20 mouse cellular contexts compared by ENCODE assay signal in genomic region chr19:41523798-41524563, GRCm38 (mm10). TPM values are rescaled to one million over a fixed set of nuclear protein-coding genes. Genes with fewer than 3 reads are reported as not detected.
DNase-seq lines count a peak whose midpoint lies in the region; ATAC-seq and TF ChIP-seq lines count a peak whose summit lies in the region.
"Had no signal": no experiment of that assay in that cellular context is flagged by ENCODE, and none has a peak within 500 bp of the region (broad histone marks: within the 10 kb centered on the region; RNA-seq: fewer than 3 reads in every experiment).

No protein-coding gene starts in this region.

- TF ChIP-seq EP300 in MEL (IDR thresholded peaks at IDR 0.05; ENCODE audit: low read depth in 1 of 2, low read length in 2 of 2) = peak in 1 of 2 experiments; percentile 34; a peak in 1 of 4 replicates

- no peaks in the 10 kb centered on the region for H3K9me3 ChIP-seq in kidney, postnatal 0 days (replicated peaks; ENCODE audit: low read length)
- no peaks in the 10 kb centered on the region for H3K9me3 ChIP-seq in MEL (replicated peaks; ENCODE audit: insufficient read depth, low read length)
- H3K9me3 ChIP-seq in liver, embryonic 15.5 days (replicated peaks) = no peaks in the 10 kb centered on the region
- no peaks in the 10 kb centered on the region for H3K9me3 ChIP-seq in forebrain, embryonic 15.5 days
- H3K9me3 ChIP-seq: G1E; hindbrain, embryonic 15.5 days; midbrain, embryonic 12.5 days had no signal

- H3K4me2 ChIP-seq in kidney, postnatal 0 days (ENCODE audit: low read length) = no peak overlapping the region
- H3K4me2 ChIP-seq in liver, embryonic 15.5 days = no peak overlapping the region
- no peak overlapping the region for H3K4me2 ChIP-seq in forebrain, embryonic 15.5 days (replicated peaks)
- H3K4me2 ChIP-seq: hindbrain, embryonic 15.5 days; midbrain, embryonic 12.5 days had no signal

- no peaks in the 10 kb centered on the region for H3K36me3 ChIP-seq in kidney, postnatal 0 days (ENCODE audit: insufficient read depth, low read length)
- H3K36me3 ChIP-seq in MEL (ENCODE audit: control insufficient read depth in 1 of 2, insufficient read depth in 2 of 2, low read length in 2 of 2) = peaks cover 0 to 37% of the 10 kb centered on the region in 2 experiments
- H3K36me3 ChIP-seq in liver, embryonic 15.5 days (replicated peaks) = no peaks in the 10 kb centered on the region
- H3K36me3 ChIP-seq in forebrain, embryonic 15.5 days = no peaks in the 10 kb centered on the region
- H3K36me3 ChIP-seq: hindbrain, embryonic 15.5 days; midbrain, embryonic 12.5 days had no signal

- TF ChIP-seq POLR2A in MEL (IDR thresholded peaks at IDR 0.05; ENCODE audit: control insufficient read depth in 1 of 2, insufficient read depth in 1 of 2, low read depth in 1 of 2, low read length in 2 of 2, poor library complexity in 1 of 2) = no peak

- H3K27me3 ChIP-seq in kidney, postnatal 0 days (ENCODE audit: insufficient read depth, low read length) = no peaks in the 10 kb centered on the region
- H3K27me3 ChIP-seq in MEL (ENCODE audit: control insufficient read depth in 1 of 2, insufficient read depth in 2 of 2, low read length in 2 of 2) = no peaks in the 10 kb centered on the region
- H3K27me3 ChIP-seq in liver, embryonic 15.5 days = no peaks in the 10 kb centered on the region
- H3K27me3 ChIP-seq in forebrain, embryonic 15.5 days = no peaks in the 10 kb centered on the region
- H3K27me3 ChIP-seq: hindbrain, embryonic 15.5 days; midbrain, embryonic 12.5 days had no signal

- H3K27ac ChIP-seq in kidney, postnatal 0 days = no peak overlapping the region
- no peak overlapping the region for H3K27ac ChIP-seq in MEL (ENCODE audit: control insufficient read depth, low read depth, low read length)
- H3K27ac ChIP-seq in liver, embryonic 15.5 days (replicated peaks) = 0 out of 2 replicates have a peak overlapping the region, but pooled peaks have one; percentile 14
- no peak overlapping the region for H3K27ac ChIP-seq in forebrain, embryonic 15.5 days (replicated peaks)
- H3K27ac ChIP-seq: hindbrain, embryonic 15.5 days; macrophage; midbrain, embryonic 12.5 days had no signal

- ATAC-seq in kidney, postnatal 0 days (replicated peaks; ENCODE audit: low FRiP score, low read depth) = no peak
- no peak; the same call in 1 of the 2 replicates for ATAC-seq in liver, embryonic 15.5 days (ENCODE audit: insufficient read depth)
- ATAC-seq in forebrain, embryonic 15.5 days (replicated peaks) = no peak
- ATAC-seq: intestine, embryonic 16.5 days had no signal

- peaks cover 41% of the 10 kb centered on the region for H3K79me2 ChIP-seq in MEL (ENCODE audit: control insufficient read depth, insufficient read depth, low read length, poor library complexity)

- TF ChIP-seq CTCF in kidney, postnatal 0 days (IDR thresholded peaks at IDR 0.05; ENCODE audit: low read depth) = no peak
- TF ChIP-seq CTCF in MEL (IDR thresholded peaks at IDR 0.05 in 2 of 3, conservative IDR thresholded peaks at IDR 0.05 in 1 of 3; ENCODE audit: control insufficient read depth in 1 of 3, insufficient read depth in 1 of 3, low read depth in 2 of 3, low read length in 3 of 3, poor library complexity in 1 of 3, severe bottlenecking in 1 of 3) = no peak

- peak; percentile 4 for DNase-seq in kidney, postnatal 0 days (ENCODE audit: low spot score)
- no peak for DNase-seq in kidney, postnatal 4 days
- DNase-seq in 3T3-L1 (ENCODE audit: low read depth, low spot score) (peak; percentile 35), MEL (ENCODE audit: low read depth, low spot score) (no peak)
- DNase-seq in left cerebral cortex, adult 9 months (ENCODE audit: low spot score in 2 of 2) = no peak
- DNase-seq in kidney, adult 18-20 months = no peak
- DNase-seq: adrenal gland, adult 8-10 months; cerebellum, adult 11-12 months; cerebellum, postnatal 36 days; gastrocnemius, postnatal 14 days; heart, postnatal 36 days; kidney, postnatal 10 days; layer of hippocampus, postnatal 36 days had no signal

- no peak for TF ChIP-seq RAD21 in MEL (IDR thresholded peaks at IDR 0.05; ENCODE audit: low read depth, low read length)

- H3K4me3 ChIP-seq in kidney, postnatal 0 days (replicated peaks; ENCODE audit: low read depth, low read length) = no peak overlapping the region
- no peak overlapping the region for H3K4me3 ChIP-seq in MEL (ENCODE audit: control insufficient read depth in 1 of 2, insufficient read depth in 1 of 2, low read depth in 2 of 2, low read length in 2 of 2)
- no peak overlapping the region for H3K4me3 ChIP-seq in liver, embryonic 15.5 days (replicated peaks)
- no peak overlapping the region for H3K4me3 ChIP-seq in forebrain, embryonic 15.5 days
- H3K4me3 ChIP-seq: hindbrain, embryonic 15.5 days; midbrain, embryonic 12.5 days had no signal

- WGBS in kidney, postnatal 0 days = 67% methylated on average over 3 of the region's 3 CpGs
- WGBS in liver, embryonic 15.5 days (ENCODE audit: insufficient replicate concordance) = 44% methylated on average over 3 of the region's 3 CpGs
- 85% methylated on average over 3 of the region's 3 CpGs for WGBS in forebrain, embryonic 15.5 days

- no peaks in the 10 kb centered on the region for H3K4me1 ChIP-seq in kidney, postnatal 0 days (replicated peaks; ENCODE audit: insufficient read depth, low read length)
- peaks cover 16 to 18% of the 10 kb centered on the region in 2 experiments for H3K4me1 ChIP-seq in MEL (ENCODE audit: control insufficient read depth in 1 of 2, insufficient read depth in 2 of 2, low read length in 2 of 2)
- peaks cover 19% of the 10 kb centered on the region for H3K4me1 ChIP-seq in liver, embryonic 15.5 days (replicated peaks)
- peaks cover 23% of the 10 kb centered on the region for H3K4me1 ChIP-seq in forebrain, embryonic 15.5 days

- no peak overlapping the region for H3K9ac ChIP-seq in kidney, postnatal 0 days (ENCODE audit: low read depth, low read length)
- H3K9ac ChIP-seq in MEL (ENCODE audit: control insufficient read depth, low read depth, low read length, poor library complexity, severe bottlenecking) = no peak overlapping the region
- H3K9ac ChIP-seq in liver, embryonic 15.5 days = no peak overlapping the region
- no peak overlapping the region for H3K9ac ChIP-seq in forebrain, embryonic 15.5 days (replicated peaks)
- H3K9ac ChIP-seq: hindbrain, embryonic 15.5 days; midbrain, embryonic 12.5 days had no signal

TF ChIP-seq in MEL, 35 proteins besides CTCF, POLR2A, EP300 and RAD21:
- TF ChIP-seq TBP (IDR thresholded peaks at IDR 0.05; ENCODE audit: low read depth, low read length) = no peak
- TF ChIP-seq TAL1 (IDR thresholded peaks at IDR 0.05; ENCODE audit: low read length) = peak; percentile 57
- no peak for TF ChIP-seq ELF1 (IDR thresholded peaks at IDR 0.05; ENCODE audit: low read depth, low read length)
- peak; percentile 29; the same call in 1 of the 2 replicates for TF ChIP-seq ETS1 (IDR thresholded peaks at IDR 0.05; ENCODE audit: low read depth, low read length)
- peak; percentile 92; the same call in 1 of the 2 replicates for TF ChIP-seq MEF2A (IDR thresholded peaks at IDR 0.05; ENCODE audit: extremely low read depth, insufficient replicate concordance, low read depth, low read length, poor library complexity, severe bottlenecking)
- TF ChIP-seq SMC3 (IDR thresholded peaks at IDR 0.05; ENCODE audit: low read depth, low read length) = no peak
- TF ChIP-seq SIN3A (IDR thresholded peaks at IDR 0.05; ENCODE audit: low read length) = 0 out of 2 replicates have a peak, but pooled peaks have one; percentile 33
- peak; percentile 38 for TF ChIP-seq TCF12 (IDR thresholded peaks at IDR 0.05; ENCODE audit: low read depth, low read length)
- peak; percentile 46; the same call in 1 of the 2 replicates for TF ChIP-seq GATA1 (IDR thresholded peaks at IDR 0.05; ENCODE audit: low read depth, low read length)
- no peak; the same call in 1 of the 2 replicates for TF ChIP-seq MXI1 (IDR thresholded peaks at IDR 0.05; ENCODE audit: low read depth, low read length)

RNA-seq across cellular contexts. Expression of gene Lcor, which starts 41.5 kb away (rescaled TPM):
- polyA plus RNA-seq in kidney, postnatal 0 days (2015; fragmentation: Nextera tagmentation; extraction: Ambion mirVana) = 14.0 and 14.7 TPM in 2 replicates
- 8.7 and 9.1 TPM in 2 replicates for total RNA-seq in MEL (2012; rRNA removed)
- 1 to 10 TPM in 1 of 2 experiments, not detected in 1; 8.1 TPM for polyA plus RNA-seq in MEL (2012; ENCODE audit: insufficient read depth in 1 of 2, insufficient read length in 2 of 2, low read depth in 1 of 2, low replicate concordance in 2 of 2, missing spikeins in 1 of 2)
- polyA plus RNA-seq in liver, embryonic 15.5 days (2015; fragmentation: Nextera tagmentation; extraction: Ambion mirVana) = 6.3 and 6.4 TPM in 2 replicates
- polyA plus RNA-seq in forebrain, embryonic 15.5 days (2015; fragmentation: Nextera tagmentation; extraction: Ambion mirVana) = 22.9 and 23.1 TPM in 2 replicates

RNA-seq across cellular contexts. Expression of gene Gm340, which starts 58.2 kb away (rescaled TPM):
- polyA plus RNA-seq in kidney, postnatal 0 days (2015; fragmentation: Nextera tagmentation; extraction: Ambion mirVana) = 1.4 and 1.6 TPM in 2 replicates
- 17.4 and 19.3 TPM in 2 replicates for total RNA-seq in MEL (2012; rRNA removed)
- 10 to 100 TPM; 11.0 to 38.9 TPM for polyA plus RNA-seq in MEL (2012; ENCODE audit: insufficient read depth in 1 of 2, insufficient read length in 2 of 2, low read depth in 1 of 2, low replicate concordance in 2 of 2, missing spikeins in 1 of 2)
- polyA plus RNA-seq in liver, embryonic 15.5 days (2015; fragmentation: Nextera tagmentation; extraction: Ambion mirVana) = 1.1 and 1.6 TPM in 2 replicates
- polyA plus RNA-seq in forebrain, embryonic 15.5 days (2015; fragmentation: Nextera tagmentation; extraction: Ambion mirVana) = 2.9 and 3.1 TPM in 2 replicates

Comparison
In these comparisons a context has a peak if more than half of its experiments do, and no peak if none do; other contexts are left out.
1. DNase-seq: peak in kidney, postnatal 0 days (single experiment) and 3T3-L1 (single experiment); none in kidney, postnatal 4 days (0 of 2), MEL (single experiment), left cerebral cortex, adult 9 months (0 of 2) and kidney, adult 18-20 months (single experiment).